Mouse (Mus musculus) kidney, postnatal 0 days (tissue): ENCODE data around the gene Psmb2. TPM values are rescaled to one million over a fixed set of nuclear protein-coding genes. Genes with fewer than 3 reads are reported as not detected.

ENCODE experiments used
- ATAC-seq: fragments of 200-750 bp; cut with Nextera tagmentation; replicated peaks from 2 replicates; pipeline ENCODE4 v1.8.0; 2017; ENCODE audit warnings: low read depth, moderate number of reproducible peaks, moderate TSS enrichment, moderate library complexity; ENCODE audit not compliant: low FRiP score
- DNase-seq: peaks from one replicate; pipeline ENCODE4 v3.0.0-alpha.2; 2016; ENCODE audit warnings: low spot score
- H3K27ac ChIP-seq: fragments of 300-500 bp; sonication (generic); 2 replicates; pipeline ENCODE4 v1.5.1; 2014; ENCODE audit warnings: mild to moderate bottlenecking
- H3K27me3 ChIP-seq: fragments of 300-500 bp; sonication (generic); 2 replicates; pipeline ENCODE4 v1.6.1; 2014; ENCODE audit warnings: low read length, mixed read lengths; ENCODE audit not compliant: insufficient read depth
- H3K36me3 ChIP-seq: fragments of 300-500 bp; sonication (generic); 2 replicates; pipeline ENCODE4 v1.6.1; 2014; ENCODE audit warnings: low read length, mixed read lengths; ENCODE audit not compliant: insufficient read depth
- H3K4me1 ChIP-seq: fragments of 300-500 bp; sonication (generic); replicated peaks from 2 replicates; pipeline ENCODE4 v1.6.1; 2014; ENCODE audit warnings: antibody characterized with exemption, low read length, mixed read lengths; ENCODE audit not compliant: insufficient read depth
- H3K4me2 ChIP-seq: fragments of 300-500 bp; sonication (generic); 2 replicates; pipeline ENCODE4 v1.6.1; 2014; ENCODE audit warnings: mild to moderate bottlenecking, low read length, moderate library complexity, mixed read lengths
- H3K4me3 ChIP-seq: fragments of 300-500 bp; sonication (generic); replicated peaks from 2 replicates; pipeline ENCODE4 v1.5.1; 2014; ENCODE audit warnings: low read depth, low read length
- H3K9ac ChIP-seq: fragments of 300-500 bp; sonication (generic); 2 replicates; pipeline ENCODE4 v1.6.1; 2014; ENCODE audit warnings: low read depth, low read length
- H3K9me3 ChIP-seq: fragments of 300-500 bp; sonication (generic); replicated peaks from 2 replicates; pipeline ENCODE4 v1.6.1; 2016; ENCODE audit warnings: low read length, inconsistent platforms, mixed read lengths
- CTCF ChIP-seq: IDR thresholded peaks from 2 replicates; pipeline ENCODE4 v1.5.1; 2016; ENCODE audit warnings: antibody characterized with exemption, low read depth, mild to moderate bottlenecking, moderate library complexity
- WGBS: fragments of 180-500 bp; shearing (Covaris S2); extraction: QIAGEN DNeasy Blood & Tissue Kit; methylation state at CpG from one replicate; pipeline ENCODE4 v1.1.7; 2014; 5-methylcytosine and 5-hydroxymethylcytosine counted together
- polyA plus RNA-seq: library from polyadenylated mRNA; unstranded; fragments of >200 nt; fragmentation: Nextera tagmentation; extraction: Ambion mirVana; gene quantifications from 2 replicates; pipeline ENCODE4 v1.2.1, GENCODE M21; 2015

Gene Psmb2
- polyA plus RNA-seq, 1 experiment from 2014 or later: 450 TPM

DNA sequence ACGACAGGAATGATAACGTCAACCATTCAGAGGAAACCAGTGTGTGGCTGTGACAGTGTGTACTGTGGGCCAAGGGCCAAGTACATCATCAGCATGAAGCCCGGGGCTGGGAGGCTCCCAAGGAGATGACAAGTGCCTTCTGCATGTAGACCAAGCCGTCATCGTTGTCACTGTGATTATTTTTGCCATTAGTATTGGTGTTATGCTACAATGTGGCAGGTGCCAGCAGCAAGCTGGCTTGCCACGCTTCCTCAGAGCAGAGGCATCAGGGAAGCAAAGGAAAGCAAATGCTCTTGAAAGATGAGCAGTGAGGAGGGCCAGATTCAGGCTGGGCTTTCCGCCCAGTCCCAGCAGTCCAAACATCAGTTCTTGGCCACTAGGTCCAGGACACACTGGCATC, 16.2 kb upstream of the Psmb2 start:
- ATAC-seq (no peak), DNase-seq (no peak)
- Histone ChIP-seq H3K4me2 (no peak overlapping the region), H3K27ac (no peak overlapping the region), H3K4me3 (no peak overlapping the region), H3K9ac (no peak overlapping the region), H3K27me3 (no peaks in the 10 kb centered on the region), H3K9me3 (no peaks in the 10 kb centered on the region), H3K4me1 (no peaks in the 10 kb centered on the region), H3K36me3 (no peaks in the 10 kb centered on the region)
- 80% methylated on average over 7 of the region's 7 CpGs for WGBS
- no peak for TF ChIP-seq CTCF

DNA sequence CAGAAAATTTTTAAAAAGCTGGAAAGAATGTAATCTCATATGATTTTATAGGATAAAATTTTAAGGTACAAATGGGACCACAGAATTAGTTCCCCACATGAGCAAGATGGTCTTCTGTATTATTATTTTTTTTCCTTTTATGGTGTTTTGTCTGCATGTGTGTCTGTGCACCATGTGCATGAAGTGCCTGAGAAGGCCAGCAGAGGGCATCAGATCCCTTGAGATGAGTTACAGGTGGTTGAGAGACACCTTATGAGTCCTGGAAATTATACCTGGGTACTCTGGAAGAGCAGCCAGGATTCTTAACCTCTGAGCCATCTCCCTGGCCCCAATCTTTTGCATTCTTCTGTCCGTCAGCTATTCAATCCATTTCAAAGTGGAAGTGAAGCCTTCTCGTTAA, 10.4 kb upstream of the Psmb2 start:
- WGBS: 95% methylated on average over 2 of the region's 2 CpGs
- DNase-seq: no peak

DNA sequence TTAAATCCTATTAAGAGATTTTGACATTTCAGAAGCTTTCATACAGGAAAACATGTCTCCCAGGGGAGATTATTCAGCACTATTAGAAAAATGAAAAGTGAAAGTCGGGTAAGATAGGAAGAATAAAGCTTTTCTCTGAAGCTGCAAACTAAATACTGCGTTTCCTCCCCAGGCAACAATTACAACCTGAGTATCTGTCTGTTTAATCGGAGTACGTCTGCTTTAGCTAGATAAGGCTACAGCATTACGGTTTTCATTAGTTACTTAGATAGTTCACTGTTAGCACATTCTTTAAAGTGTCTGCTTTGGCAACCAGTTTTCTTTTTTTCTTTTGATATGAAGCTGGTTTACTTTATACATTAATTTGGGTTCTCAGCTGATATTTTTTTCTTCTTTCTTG, 4.9 kb downstream of the Psmb2 start:
- ATAC-seq: no peak
- H3K9me3 ChIP-seq: no peaks in the 10 kb centered on the region
- H3K36me3 ChIP-seq: peaks cover 24% of the 10 kb centered on the region
- H3K4me2 ChIP-seq: no peak overlapping the region
- H3K27ac ChIP-seq: no peak overlapping the region
- H3K27me3 ChIP-seq: no peaks in the 10 kb centered on the region
- H3K4me3 ChIP-seq: no peak overlapping the region
- WGBS: 88% methylated on average over 5 of the region's 5 CpGs
- DNase-seq: no peak
- H3K4me1 ChIP-seq: 0 out of 2 replicates have a peak, but pooled peaks cover 4% of the 10 kb centered on the region
- no peak overlapping the region for H3K9ac ChIP-seq
- TF ChIP-seq CTCF: no peak

More for the DNA sequence above, 10.4 kb upstream of the Psmb2 start:
- H3K36me3 ChIP-seq: no peaks in the 10 kb centered on the region
- H3K9ac ChIP-seq: no peak overlapping the region
- ATAC-seq: no peak
- H3K4me2 ChIP-seq: no peak overlapping the region
- no peak overlapping the region for H3K27ac ChIP-seq
- H3K9me3 ChIP-seq: no peaks in the 10 kb centered on the region
- H3K4me1 ChIP-seq: no peaks in the 10 kb centered on the region
- no peak overlapping the region for H3K4me3 ChIP-seq
- TF ChIP-seq CTCF: no peak; the same call in 1 of the 2 replicates
- no peaks in the 10 kb centered on the region for H3K27me3 ChIP-seq

- H3K27ac ChIP-seq: no peak overlapping the region
- H3K9me3 ChIP-seq: no peaks in the 10 kb centered on the region
- WGBS: 58% methylated on average over 3 of the region's 3 CpGs
- 0 out of 2 replicates have a peak, but pooled peaks cover 3% of the 10 kb centered on the region for H3K4me1 ChIP-seq
- no peak for ATAC-seq
- DNase-seq: no peak
- H3K4me3 ChIP-seq: no peak overlapping the region
- peaks cover 31% of the 10 kb centered on the region for H3K36me3 ChIP-seq
- H3K27me3 ChIP-seq: no peaks in the 10 kb centered on the region
- H3K9ac ChIP-seq: no peak overlapping the region
- TF ChIP-seq CTCF: no peak
- no peak overlapping the region for H3K4me2 ChIP-seq
Measured at GRCm38 (mm10) chr4:126683084-126683483, 5.7 kb downstream of the Psmb2 start.

DNA sequence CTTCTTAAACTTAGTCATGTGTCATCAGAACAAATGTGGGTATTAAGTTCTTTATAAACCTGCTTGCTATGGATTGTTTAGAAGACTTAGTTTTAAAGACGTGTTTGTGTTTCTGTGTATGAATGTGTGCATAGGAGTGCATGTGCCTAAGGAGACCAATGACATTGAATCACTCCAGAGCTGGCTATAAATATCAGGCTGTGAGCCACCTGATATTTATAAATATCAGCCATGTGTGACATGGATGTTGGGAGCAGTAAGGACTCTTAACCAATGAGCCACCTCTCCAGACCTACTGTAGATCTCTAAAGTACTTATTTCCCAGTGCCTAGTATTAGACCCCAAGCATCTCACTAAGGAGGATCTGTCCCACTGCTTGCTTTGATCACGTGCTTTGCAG, 12.0 kb downstream of the Psmb2 start:
- Histone ChIP-seq H3K4me1 (no peaks in the 10 kb centered on the region), H3K27me3 (no peaks in the 10 kb centered on the region), H3K4me3 (no peak overlapping the region), H3K9me3 (no peaks in the 10 kb centered on the region), H3K27ac (no peak overlapping the region), H3K9ac (no peak overlapping the region), H3K4me2 (no peak overlapping the region), H3K36me3 (peaks cover 43% of the 10 kb centered on the region)
- DNase-seq (no peak), ATAC-seq (no peak)
- TF ChIP-seq CTCF: no peak
- WGBS: 92% methylated on average over 2 of the region's 2 CpGs

GRCm38 (mm10) chr4:126693021-126693420, 15.6 kb downstream of the Psmb2 start:
- no peak for DNase-seq
- no peak overlapping the region for H3K4me3 ChIP-seq
- 83% methylated on average over 5 of the region's 5 CpGs for WGBS
- no peak for ATAC-seq
- no peak overlapping the region for H3K9ac ChIP-seq
- no peaks in the 10 kb centered on the region for H3K4me1 ChIP-seq
- H3K27me3 ChIP-seq: no peaks in the 10 kb centered on the region
- no peaks in the 10 kb centered on the region for H3K9me3 ChIP-seq
- H3K36me3 ChIP-seq: peaks cover 12% of the 10 kb centered on the region; the same call in 1 of the 2 replicates
- no peak for TF ChIP-seq CTCF
- H3K27ac ChIP-seq: no peak overlapping the region
- no peak overlapping the region for H3K4me2 ChIP-seq

GRCm38 (mm10) chr4:126696908-126697307, 19.5 kb downstream of the Psmb2 start:
- WGBS: 92% methylated on average over 4 of the region's 4 CpGs
- H3K36me3 ChIP-seq: peaks cover 8% of the 10 kb centered on the region; the same call in 1 of the 2 replicates
- H3K4me1 ChIP-seq: no peaks in the 10 kb centered on the region
- no peaks in the 10 kb centered on the region for H3K27me3 ChIP-seq
- no peak for TF ChIP-seq CTCF
- no peak overlapping the region for H3K27ac ChIP-seq
- H3K4me2 ChIP-seq: no peak overlapping the region
- no peak for ATAC-seq
- H3K9ac ChIP-seq: no peak overlapping the region
- H3K9me3 ChIP-seq: no peaks in the 10 kb centered on the region
- H3K4me3 ChIP-seq: no peak overlapping the region
- no peak for DNase-seq
